Mouse (Mus musculus): ENCODE results near the gene Il31. TPM values are rescaled to one million over a fixed set of nuclear protein-coding genes. Genes with fewer than 3 reads are reported as not detected.

Gene Il31
- polyA plus RNA-seq, 1 experiment from 2014 or later, result not detected

DNA sequence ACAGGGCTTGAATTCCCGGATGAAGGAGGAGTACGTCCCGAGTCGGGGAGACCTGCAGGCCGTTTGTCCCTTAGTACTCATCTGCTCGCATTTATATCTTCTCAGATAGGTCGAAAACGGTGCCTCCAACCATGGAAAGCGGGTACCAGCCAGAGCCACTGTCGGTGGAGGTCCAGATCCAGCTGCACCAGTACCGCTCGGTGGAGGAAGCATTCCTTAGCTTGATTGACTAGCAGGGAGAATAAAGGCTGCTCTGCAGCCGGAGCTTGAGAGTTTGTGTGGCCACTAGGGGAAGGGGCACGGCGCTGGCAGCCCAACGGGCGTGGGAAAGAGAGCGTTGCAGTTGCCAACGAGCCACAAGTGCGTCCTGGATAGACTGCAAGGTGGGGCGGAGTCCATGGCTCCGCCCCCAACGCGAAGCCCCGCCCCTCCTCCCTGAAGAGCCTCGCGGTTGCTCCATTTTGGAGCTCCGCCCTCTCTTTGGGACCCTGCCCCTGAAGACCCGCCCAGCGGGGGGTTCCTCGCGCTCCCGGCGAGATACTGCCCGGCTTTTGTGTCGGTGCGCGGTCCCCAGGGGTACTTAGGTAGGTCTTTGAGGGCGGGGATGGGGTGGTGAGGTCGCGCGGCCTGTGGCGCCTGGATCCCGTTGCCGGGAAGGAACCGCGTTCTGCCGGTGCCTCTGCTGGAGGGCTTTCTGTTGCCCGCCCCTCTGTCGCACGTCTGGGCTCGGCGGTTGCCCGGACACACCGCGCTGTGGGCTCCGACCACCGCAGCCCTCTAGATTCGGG lies 18.8 kb upstream of the Il31 start:
- under 1% methylated on average over 56 of the region's 59 CpGs for WGBS

GRCm38 (mm10) chr5:123501973-123502372 lies 12.7 kb upstream of the Il31 start:
- Histone ChIP-seq H3K4me2 (ENCODE audit: low read depth) (no peak overlapping the region), H3K36me3 (ENCODE audit: control insufficient read depth, insufficient read depth, low read length) (no peaks in the 10 kb centered on the region), H3K9ac (ENCODE audit: low read length) (no peak overlapping the region), H3K9me3 (ENCODE audit: control insufficient read depth, low read length) (no peaks in the 10 kb centered on the region), H3K27me3 (ENCODE audit: control insufficient read depth, insufficient read depth, low read length) (no peaks in the 10 kb centered on the region), H3K4me1 (ENCODE audit: control insufficient read depth, insufficient read depth, low read length) (no peaks in the 10 kb centered on the region), H3K4me3 (ENCODE audit: low read depth, low read length) (no peak overlapping the region), H3K27ac (ENCODE audit: low read depth, low read length) (no peak overlapping the region)
- DNase-seq (ENCODE audit: low spot score) (no peak), ATAC-seq (ENCODE audit: insufficient read depth, low FRiP score, low TSS enrichment) (no peak)
- 90% methylated on average over 4 of the region's 4 CpGs for WGBS

More for the DNA sequence above, 18.8 kb upstream of the Il31 start:
- Histone ChIP-seq H3K4me1 (ENCODE audit: control insufficient read depth, insufficient read depth, low read length) (no peaks in the 10 kb centered on the region), H3K4me3 (ENCODE audit: low read depth, low read length) (peak overlapping the region; percentile 56), H3K27ac (ENCODE audit: low read depth, low read length) (no peak overlapping the region), H3K9ac (ENCODE audit: low read length) (peak overlapping the region; percentile 55), H3K4me2 (ENCODE audit: low read depth) (peak overlapping the region; percentile 77), H3K9me3 (ENCODE audit: control insufficient read depth, low read length) (no peaks in the 10 kb centered on the region), H3K27me3 (ENCODE audit: control insufficient read depth, insufficient read depth, low read length) (0 out of 2 replicates have a peak, but pooled peaks cover 2% of the 10 kb centered on the region), H3K36me3 (ENCODE audit: control insufficient read depth, insufficient read depth, low read length) (peaks cover 7% of the 10 kb centered on the region; the same call in 1 of the 2 replicates)
- DNase-seq (ENCODE audit: low spot score) (peak; percentile 96), ATAC-seq (ENCODE audit: insufficient read depth, low FRiP score, low TSS enrichment) (peak; percentile 88)

DNA sequence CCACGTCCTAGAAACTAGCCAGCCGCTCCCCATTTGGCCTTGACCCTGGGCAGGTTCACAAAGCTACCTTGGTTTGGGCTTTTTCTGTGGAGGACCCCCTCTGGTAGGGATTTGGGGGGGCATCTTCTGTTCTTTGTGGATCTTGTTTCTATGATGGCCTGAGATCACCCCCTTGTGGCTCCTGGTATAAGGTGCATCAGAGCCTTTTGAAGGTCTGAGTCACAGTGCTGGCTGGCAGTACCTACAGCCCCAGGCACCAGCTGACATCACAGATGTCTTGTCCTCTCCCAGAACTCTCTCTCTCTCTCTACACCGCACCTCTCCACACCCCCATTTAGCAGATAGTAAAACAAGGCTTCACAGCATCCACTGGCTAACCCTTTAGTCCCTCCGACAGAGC lies 10.4 kb upstream of the Il31 start:
- no peak overlapping the region for H3K9ac ChIP-seq (ENCODE audit: low read length)
- ATAC-seq (ENCODE audit: insufficient read depth, low FRiP score, low TSS enrichment) (no peak), DNase-seq (ENCODE audit: low spot score) (no peak)

GRCm38 (mm10) chr5:123489935-123490334 lies 646 bp upstream of the Il31 start:
- H3K4me2 ChIP-seq (ENCODE audit: low read depth), result no peak overlapping the region
- WGBS, result 46% methylated on average over 9 of the region's 9 CpGs

More for the DNA sequence above, 10.4 kb upstream of the Il31 start:
- Histone ChIP-seq H3K4me2 (ENCODE audit: low read depth) (no peak overlapping the region), H3K9me3 (ENCODE audit: control insufficient read depth, low read length) (no peaks in the 10 kb centered on the region), H3K27me3 (ENCODE audit: control insufficient read depth, insufficient read depth, low read length) (no peaks in the 10 kb centered on the region), H3K27ac (ENCODE audit: low read depth, low read length) (no peak overlapping the region), H3K4me3 (ENCODE audit: low read depth, low read length) (no peak overlapping the region), H3K36me3 (ENCODE audit: control insufficient read depth, insufficient read depth, low read length) (no peaks in the 10 kb centered on the region), H3K4me1 (ENCODE audit: control insufficient read depth, insufficient read depth, low read length) (no peaks in the 10 kb centered on the region)
- WGBS, result 43% methylated on average over 4 of the region's 4 CpGs

GRCm38 (mm10) chr5:123487659-123488395 lies 1.5 kb downstream of the Il31 start:
- H3K4me3 ChIP-seq (ENCODE audit: low read depth, low read length), result no peak overlapping the region
- ATAC-seq (ENCODE audit: insufficient read depth, low FRiP score, low TSS enrichment) (no peak), DNase-seq (ENCODE audit: low spot score) (no peak)
- H3K27ac ChIP-seq (ENCODE audit: low read depth, low read length), result no peak overlapping the region
- WGBS, result 87% methylated on average over 11 of the region's 11 CpGs
- H3K4me1 ChIP-seq (ENCODE audit: control insufficient read depth, insufficient read depth, low read length), result 0 out of 2 replicates have a peak, but pooled peaks cover 4% of the 10 kb centered on the region
- H3K36me3 ChIP-seq (ENCODE audit: control insufficient read depth, insufficient read depth, low read length), result no peaks in the 10 kb centered on the region
- H3K9me3 ChIP-seq (ENCODE audit: control insufficient read depth, low read length), result no peaks in the 10 kb centered on the region
- H3K27me3 ChIP-seq (ENCODE audit: control insufficient read depth, insufficient read depth, low read length), result no peaks in the 10 kb centered on the region
- H3K9ac ChIP-seq (ENCODE audit: low read length), result no peak overlapping the region
- H3K4me2 ChIP-seq (ENCODE audit: low read depth), result no peak overlapping the region

More at GRCm38 (mm10) chr5:123489935-123490334, 646 bp upstream of the Il31 start:
- H3K27ac ChIP-seq (ENCODE audit: low read depth, low read length), result no peak overlapping the region
- H3K36me3 ChIP-seq (ENCODE audit: control insufficient read depth, insufficient read depth, low read length), result no peaks in the 10 kb centered on the region
- H3K27me3 ChIP-seq (ENCODE audit: control insufficient read depth, insufficient read depth, low read length), result no peaks in the 10 kb centered on the region
- 0 out of 2 replicates have a peak, but pooled peaks cover 4% of the 10 kb centered on the region for H3K4me1 ChIP-seq (ENCODE audit: control insufficient read depth, insufficient read depth, low read length)
- H3K9ac ChIP-seq (ENCODE audit: low read length), result no peak overlapping the region
- no peak for ATAC-seq (ENCODE audit: insufficient read depth, low FRiP score, low TSS enrichment)
- H3K9me3 ChIP-seq (ENCODE audit: control insufficient read depth, low read length), result no peaks in the 10 kb centered on the region
- no peak for DNase-seq (ENCODE audit: low spot score)
- no peak overlapping the region for H3K4me3 ChIP-seq (ENCODE audit: low read depth, low read length)

DNA sequence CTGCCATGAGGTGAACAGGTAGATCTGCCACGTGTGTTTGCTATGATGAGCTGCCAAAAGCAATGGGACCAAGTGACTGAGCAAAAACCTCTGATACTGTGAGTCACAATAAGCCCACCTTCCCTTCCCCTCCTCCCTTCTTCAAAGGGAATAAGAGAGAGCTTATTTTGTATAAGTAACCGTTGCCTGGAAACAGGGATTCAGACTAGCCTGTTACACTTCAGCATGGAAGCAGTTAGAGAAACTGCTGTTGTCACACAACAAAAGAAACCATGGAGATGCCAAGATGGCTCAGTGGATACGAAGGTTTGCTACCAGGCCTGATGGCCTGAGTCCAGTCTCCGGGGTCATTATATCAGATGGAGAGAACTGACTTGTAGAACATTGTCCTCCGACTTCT lies 15.5 kb downstream of the Il31 start:
- Histone ChIP-seq H3K9me3 (ENCODE audit: control insufficient read depth, low read length) (no peaks in the 10 kb centered on the region), H3K4me2 (ENCODE audit: low read depth) (no peak overlapping the region), H3K4me3 (ENCODE audit: low read depth, low read length) (no peak overlapping the region), H3K4me1 (ENCODE audit: control insufficient read depth, insufficient read depth, low read length) (no peaks in the 10 kb centered on the region), H3K27ac (ENCODE audit: low read depth, low read length) (no peak overlapping the region), H3K36me3 (ENCODE audit: control insufficient read depth, insufficient read depth, low read length) (no peaks in the 10 kb centered on the region), H3K27me3 (ENCODE audit: control insufficient read depth, insufficient read depth, low read length) (no peaks in the 10 kb centered on the region), H3K9ac (ENCODE audit: low read length) (no peak overlapping the region)
- no peak for ATAC-seq (ENCODE audit: insufficient read depth, low FRiP score, low TSS enrichment)
- DNase-seq (ENCODE audit: low spot score), result no peak
- WGBS, result 70% methylated on average over 5 of the region's 5 CpGs

- H3K4me3 ChIP-seq (ENCODE audit: low read depth, low read length), result no peak overlapping the region
- ATAC-seq (ENCODE audit: insufficient read depth, low FRiP score, low TSS enrichment) (no peak), DNase-seq (ENCODE audit: low spot score) (peak; percentile 11)
- H3K9ac ChIP-seq (ENCODE audit: low read length), result no peak overlapping the region; the same call in 1 of the 2 replicates
- WGBS, result 40% methylated on average over 10 of the region's 10 CpGs
- H3K4me2 ChIP-seq (ENCODE audit: low read depth), result no peak overlapping the region; the same call in 1 of the 2 replicates
- no peaks in the 10 kb centered on the region for H3K27me3 ChIP-seq (ENCODE audit: control insufficient read depth, insufficient read depth, low read length)
- no peaks in the 10 kb centered on the region for H3K9me3 ChIP-seq (ENCODE audit: control insufficient read depth, low read length)
- no peak overlapping the region for H3K27ac ChIP-seq (ENCODE audit: low read depth, low read length)
- no peaks in the 10 kb centered on the region for H3K36me3 ChIP-seq (ENCODE audit: control insufficient read depth, insufficient read depth, low read length)
- H3K4me1 ChIP-seq (ENCODE audit: control insufficient read depth, insufficient read depth, low read length), result no peaks in the 10 kb centered on the region
These were observed 18.4 kb downstream of the Il31 start for GRCm38 (mm10) chr5:123470784-123471400.

- H3K9me3 ChIP-seq (ENCODE audit: control insufficient read depth, low read length), result no peaks in the 10 kb centered on the region
- ATAC-seq (ENCODE audit: insufficient read depth, low FRiP score, low TSS enrichment) (no peak), DNase-seq (ENCODE audit: low spot score) (no peak)
- H3K9ac ChIP-seq (ENCODE audit: low read length), result no peak overlapping the region
- H3K4me1 ChIP-seq (ENCODE audit: control insufficient read depth, insufficient read depth, low read length), result no peaks in the 10 kb centered on the region
- H3K4me2 ChIP-seq (ENCODE audit: low read depth), result no peak overlapping the region
- H3K27ac ChIP-seq (ENCODE audit: low read depth, low read length), result no peak overlapping the region
- WGBS, result 95% methylated on average over 1 of the region's 1 CpGs
- no peaks in the 10 kb centered on the region for H3K36me3 ChIP-seq (ENCODE audit: control insufficient read depth, insufficient read depth, low read length)
- no peak overlapping the region for H3K4me3 ChIP-seq (ENCODE audit: low read depth, low read length)
- H3K27me3 ChIP-seq (ENCODE audit: control insufficient read depth, insufficient read depth, low read length), result no peaks in the 10 kb centered on the region
These were observed 24.7 kb downstream of the Il31 start for GRCm38 (mm10) chr5:123464638-123465037.

All from neural tube, embryonic 11.5 days (tissue).